Mouse (Mus musculus) bone marrow macrophage, adult 2 months (primary cell): ENCODE data around the gene Azgp1.

ENCODE experiments used
- CTCF ChIP-seq: IDR thresholded peaks from 2 replicates; pipeline ENCODE4 v1.5.1; 2012; ENCODE audit warnings: low read depth, mild to moderate bottlenecking, low read length, moderate library complexity
- POLR2A ChIP-seq: IDR thresholded peaks from 2 replicates; pipeline ENCODE4 v1.6.1; 2012; ENCODE audit warnings: mild to moderate bottlenecking, low read depth, low read length, borderline replicate concordance

DNA sequence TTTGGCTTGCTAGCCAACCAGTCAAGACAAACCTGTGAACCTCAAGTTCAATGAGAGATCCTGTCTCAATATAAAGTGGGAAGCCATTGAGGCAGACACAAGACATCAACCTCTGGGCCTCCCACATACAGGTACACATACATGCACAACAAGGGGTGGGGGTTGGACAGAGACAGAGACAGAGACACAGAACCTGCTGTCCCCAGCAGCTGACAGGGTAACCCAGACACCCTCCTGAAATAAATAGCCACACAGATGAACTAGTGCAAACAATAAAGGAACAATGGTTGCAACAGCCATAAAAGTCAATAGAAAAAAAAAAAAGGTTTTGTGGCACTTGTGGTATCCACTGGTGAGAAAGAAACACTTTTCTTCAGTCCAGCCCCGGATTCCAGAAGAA, 5.9 kb upstream of the Azgp1 start:
- no peak for TF ChIP-seq CTCF
- TF ChIP-seq POLR2A, result no peak
